Mouse (Mus musculus): ENCODE data around the gene Flvcr2.

The Flvcr2 gene

DNA sequence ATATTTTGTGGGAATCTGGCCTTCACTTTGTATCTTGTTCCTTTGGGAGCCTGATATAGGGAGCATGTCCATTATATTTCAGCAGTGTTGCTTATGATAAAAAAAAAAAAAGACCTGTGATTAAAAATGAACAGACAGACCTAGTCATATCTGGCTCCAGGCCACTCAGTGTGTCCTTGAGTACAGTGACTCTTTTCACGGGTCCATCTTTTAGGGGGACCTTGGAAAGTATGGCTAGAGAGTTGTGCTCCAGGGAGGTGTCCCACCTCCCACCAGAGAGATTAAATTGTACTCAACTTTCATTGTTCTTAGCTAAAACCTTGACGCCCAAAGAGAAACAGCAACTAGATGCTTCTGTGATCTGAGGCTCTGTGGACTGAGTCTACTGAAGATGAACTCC lies 47.8 kb downstream of the Flvcr2 start:
- peak; percentile 0 for DNase-seq (ENCODE audit: low read depth)

DNA sequence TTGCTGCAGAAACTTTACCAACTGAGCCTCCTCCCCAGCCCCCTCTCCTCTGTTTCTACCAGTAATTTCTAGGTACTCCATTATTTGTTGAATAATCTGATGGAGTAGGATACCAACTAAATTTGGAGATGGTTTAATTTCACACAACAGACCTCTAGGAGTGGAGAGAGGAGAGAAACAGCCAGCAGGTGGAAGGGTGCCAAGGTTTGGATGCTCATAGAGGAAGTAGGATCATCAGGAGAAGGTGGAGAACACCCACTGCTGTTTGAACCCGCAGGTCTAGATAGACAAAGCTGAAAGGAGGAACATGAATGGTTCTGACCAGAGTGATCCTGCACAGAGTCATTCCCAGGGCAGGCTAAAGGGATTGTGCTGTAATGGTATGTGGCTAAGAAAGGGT lies 49.2 kb downstream of the Flvcr2 start:
- no peak for DNase-seq (ENCODE audit: low read depth)

DNA sequence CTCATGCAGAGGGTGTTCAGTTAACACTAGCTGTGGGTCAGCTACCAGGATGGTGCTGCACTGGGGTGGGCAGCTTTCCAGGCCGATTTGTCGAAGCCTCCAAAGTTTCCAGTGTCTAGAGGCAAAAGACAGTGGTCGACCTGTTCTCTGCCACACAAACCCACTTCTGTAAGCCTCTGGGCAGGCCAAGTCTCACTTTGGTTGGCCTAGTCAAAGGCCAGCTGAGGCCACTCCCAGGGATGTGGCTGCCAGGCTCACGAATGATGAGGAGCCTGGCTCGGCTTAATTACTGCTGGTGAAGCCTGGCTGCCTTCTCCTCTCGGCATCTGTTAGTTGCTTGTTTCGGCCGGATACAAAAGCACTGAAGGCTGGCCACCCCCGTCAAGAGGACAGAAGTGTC lies 53.7 kb downstream of the Flvcr2 start:
- no peak for DNase-seq (ENCODE audit: low read depth)

DNA sequence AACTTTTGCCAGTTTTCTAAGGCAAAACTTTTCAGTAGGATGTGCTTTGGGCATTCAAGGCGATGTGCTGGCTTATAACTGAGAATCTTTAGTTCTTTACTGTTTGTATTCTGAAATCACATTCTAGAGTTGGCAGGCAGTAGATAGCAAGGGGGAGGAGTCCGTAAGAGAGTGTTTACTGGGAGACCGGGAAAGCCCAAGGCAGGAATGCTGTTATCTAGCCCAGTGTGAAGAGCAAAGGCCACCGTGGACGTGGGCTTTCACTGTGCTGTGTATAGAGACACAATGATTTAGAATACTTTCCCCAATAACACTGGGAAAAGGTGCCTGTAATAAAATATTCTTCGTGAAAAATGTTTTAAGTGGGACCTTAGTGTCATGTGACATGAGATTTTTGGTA lies 63.4 kb downstream of the Flvcr2 start:
- DNase-seq (ENCODE audit: low read depth): no peak

DNA sequence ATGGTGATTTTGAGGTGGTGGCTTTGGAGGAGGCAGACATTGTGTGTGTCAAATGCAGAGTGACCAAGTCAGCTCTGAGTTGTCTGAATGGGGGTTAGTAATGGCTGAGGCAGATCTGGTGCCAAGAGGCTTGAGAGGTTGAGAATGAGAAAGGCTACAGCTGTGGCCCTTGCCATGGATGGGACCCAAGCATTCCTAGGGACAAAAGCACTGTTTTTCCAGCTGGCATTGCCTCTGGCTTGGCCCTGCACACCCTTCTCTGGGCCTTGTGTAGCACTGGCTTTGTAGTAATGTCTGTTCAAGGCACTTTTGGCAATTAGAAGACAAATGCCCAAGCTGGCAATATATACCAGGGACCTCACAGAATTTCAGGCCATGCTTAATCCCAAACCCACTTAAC lies 64.6 kb downstream of the Flvcr2 start:
- no peak for DNase-seq (ENCODE audit: low read depth)

DNA sequence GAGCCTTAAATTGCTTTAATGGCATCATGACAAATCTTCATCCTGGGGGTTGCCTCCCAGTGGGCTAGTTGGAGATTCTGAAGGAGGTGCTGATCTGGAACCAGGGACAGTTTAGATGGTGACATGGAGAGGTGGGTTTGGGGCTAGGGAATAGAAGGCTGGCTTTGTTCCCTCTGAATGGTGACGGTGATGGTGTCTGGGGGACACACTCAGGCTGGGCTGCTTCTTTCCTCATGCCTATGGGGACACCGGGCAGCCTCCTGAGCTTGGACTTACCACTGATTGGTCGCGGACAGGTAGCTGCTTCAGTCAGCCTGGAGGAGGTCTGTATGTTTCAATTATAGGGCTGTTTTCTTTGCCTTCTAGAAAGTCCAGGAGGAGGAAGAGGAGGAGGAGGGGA lies 65.3 kb downstream of the Flvcr2 start:
- DNase-seq (ENCODE audit: low read depth): no peak

DNA sequence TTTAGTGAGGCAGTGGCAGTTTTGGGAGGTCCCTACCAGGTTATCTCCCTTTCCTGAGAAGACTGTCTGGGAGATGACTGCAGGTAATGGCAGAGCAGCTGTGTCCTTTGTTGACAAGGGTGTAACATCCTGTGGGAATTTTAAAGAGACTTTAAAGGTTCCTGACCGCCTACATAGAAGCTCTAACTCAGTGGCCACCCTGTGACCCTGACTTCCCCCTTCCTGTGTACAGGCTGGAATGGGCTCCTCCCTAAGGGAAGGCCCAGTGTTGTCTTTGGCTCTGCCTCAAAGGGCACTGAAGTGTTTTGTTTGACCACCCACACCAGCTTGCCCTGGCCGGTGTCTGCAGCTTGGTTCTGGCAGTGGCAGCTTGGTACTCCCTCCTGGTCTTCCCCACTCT lies 67.3 kb downstream of the Flvcr2 start:
- no peak for DNase-seq (ENCODE audit: low read depth)

DNA sequence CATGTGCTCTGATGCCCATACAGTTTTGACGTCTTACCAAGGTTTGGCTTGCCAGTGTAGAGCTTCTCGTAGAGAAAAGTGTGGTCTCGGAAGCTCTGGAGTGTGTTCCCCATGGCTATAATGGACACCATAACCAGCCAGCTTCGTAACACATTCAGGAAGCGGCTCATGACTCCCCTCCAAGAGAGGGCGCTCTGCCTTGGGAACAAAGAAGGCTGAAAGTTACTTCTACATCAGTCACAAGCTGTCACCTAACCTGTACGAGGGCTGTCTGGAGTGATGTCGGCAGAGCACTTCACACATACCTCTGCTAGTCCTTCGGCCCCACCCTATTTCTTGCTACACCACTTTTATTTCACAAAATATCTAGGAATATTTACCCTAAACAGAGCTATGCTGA lies 75.7 kb downstream of the Flvcr2 start:
- no peak for DNase-seq (ENCODE audit: low read depth)

DNA sequence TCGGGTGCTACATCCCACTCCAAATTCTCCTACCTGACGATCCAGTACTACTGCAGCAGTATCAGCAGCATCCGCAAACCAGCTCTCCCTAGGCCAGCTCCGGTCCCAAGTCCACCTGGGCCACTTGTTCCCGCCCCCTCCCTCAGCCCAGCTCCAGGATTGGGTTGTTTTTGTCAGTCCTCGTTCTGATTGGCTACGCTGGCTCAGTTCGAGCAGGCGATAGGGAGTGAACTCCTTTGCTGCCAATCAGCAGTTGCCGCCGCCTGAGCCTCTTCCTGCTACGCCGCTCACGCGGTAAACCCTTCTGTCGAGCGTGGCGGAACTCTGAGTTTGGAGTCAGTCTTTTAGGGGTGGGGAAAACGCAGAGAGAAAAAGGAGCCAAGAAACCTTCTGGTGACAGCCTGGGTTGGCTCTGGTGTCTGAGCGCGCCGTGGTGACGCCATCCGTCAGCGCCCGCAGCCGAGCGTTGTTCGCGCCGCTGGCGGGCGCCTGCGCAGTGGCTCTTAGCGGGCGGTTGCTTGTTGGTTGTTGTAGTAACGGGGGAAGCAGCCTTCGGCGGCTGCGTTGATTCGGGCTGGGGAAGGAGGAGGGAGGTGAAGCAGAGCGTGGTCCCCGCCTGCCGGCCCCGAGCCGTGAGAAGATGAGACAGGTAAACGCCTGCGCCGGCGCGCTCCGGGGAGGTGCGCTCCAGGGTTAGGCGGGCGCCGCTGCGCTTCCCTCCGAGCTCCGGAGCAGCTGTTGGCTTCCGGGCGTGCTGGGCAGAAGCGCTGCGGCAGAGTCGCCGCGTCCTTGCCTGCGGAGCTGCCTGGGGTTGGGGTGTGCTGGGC lies 78.3 kb downstream of the Flvcr2 start, which contains the start of the genes Erg28 and Ttll5:
Gene Erg28, minus strand, starts transcription at position 113 of the 827 bp plus-strand sequence.
Gene Ttll5, plus strand, starts transcription at position 222 of the 827 bp plus-strand sequence.
- peak; percentile 98 for DNase-seq (ENCODE audit: low read depth)

DNA sequence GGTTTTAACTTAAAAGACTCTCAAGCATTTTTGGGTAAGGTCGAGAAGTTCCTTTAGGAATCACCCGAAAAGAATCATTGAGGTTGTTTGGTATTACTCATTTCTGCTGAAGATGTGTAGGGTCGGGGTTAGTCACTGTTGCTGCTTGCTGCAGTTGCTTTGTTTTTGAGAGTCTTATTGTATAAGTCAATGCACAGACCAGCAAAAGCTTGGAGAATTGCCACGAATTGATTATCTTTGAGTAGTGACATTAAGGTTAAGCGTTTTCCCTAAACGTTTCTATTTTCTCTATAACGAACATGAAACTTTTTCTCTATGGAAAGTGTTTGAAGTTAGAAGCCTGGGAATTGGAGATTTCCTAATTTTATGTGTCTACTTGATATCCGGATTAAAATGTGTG lies 79.0 kb downstream of the Flvcr2 start:
- no peak for DNase-seq (ENCODE audit: low read depth)

DNA sequence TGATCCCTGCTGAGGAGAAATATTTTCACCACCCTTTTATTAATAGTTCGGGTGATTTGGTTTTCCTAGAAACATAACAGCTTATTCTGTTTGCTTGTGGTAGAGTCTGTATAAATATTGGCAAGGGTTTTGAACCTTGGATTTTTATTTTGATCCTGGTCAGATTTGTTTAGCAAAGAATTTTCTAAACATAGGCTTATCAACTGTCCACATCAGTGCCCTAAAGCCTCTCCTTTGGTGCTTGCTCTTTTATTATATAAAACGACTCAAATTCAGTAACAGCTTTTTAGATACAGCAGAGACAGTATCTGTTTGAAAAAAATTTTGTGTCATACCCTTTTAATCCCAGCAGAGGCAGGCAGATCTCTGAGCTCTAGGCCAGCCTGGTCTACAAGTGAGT lies 79.5 kb downstream of the Flvcr2 start:
- peak; percentile 13 for DNase-seq (ENCODE audit: low read depth)

DNA sequence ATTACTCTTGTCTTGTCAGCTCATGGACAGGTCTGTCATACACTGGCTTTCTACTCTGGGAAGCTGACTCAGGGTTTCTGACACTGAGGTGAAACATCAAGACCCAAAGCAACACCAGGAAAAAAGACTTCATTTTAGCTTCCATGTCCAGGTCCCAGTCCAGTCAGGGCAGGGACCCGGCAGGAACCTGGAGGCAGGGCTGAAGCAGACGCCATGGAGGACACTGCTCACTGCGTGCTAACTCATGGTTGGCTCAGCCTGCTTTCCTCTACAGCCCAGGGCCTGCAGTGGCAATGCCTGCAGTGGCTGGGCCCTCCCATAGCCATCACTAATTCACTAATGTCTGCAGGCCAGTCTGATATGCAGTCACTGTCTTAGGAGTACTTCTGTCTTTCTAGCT lies 82.5 kb downstream of the Flvcr2 start:
- peak; percentile 0 for DNase-seq (ENCODE audit: low read depth)

DNA sequence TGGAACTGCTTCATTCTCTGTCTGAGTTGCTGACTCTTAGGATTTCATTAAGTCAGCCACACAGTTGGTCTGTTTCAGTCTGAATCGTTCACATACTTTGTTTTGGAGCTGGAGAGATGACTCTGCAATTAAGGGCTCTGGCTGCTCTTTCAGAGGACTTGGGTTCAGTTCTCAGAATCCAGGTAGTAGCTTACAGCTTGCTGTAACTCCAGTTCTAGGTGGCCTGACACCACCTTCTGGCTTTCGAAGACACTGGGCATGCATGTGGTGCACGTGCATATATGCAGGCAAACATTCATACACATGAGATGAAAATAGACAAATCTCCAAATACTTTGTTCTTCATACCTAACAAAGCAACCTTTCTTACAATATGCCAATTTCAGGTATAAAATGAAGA lies 83.5 kb downstream of the Flvcr2 start:
- DNase-seq (ENCODE audit: low read depth): no peak

DNA sequence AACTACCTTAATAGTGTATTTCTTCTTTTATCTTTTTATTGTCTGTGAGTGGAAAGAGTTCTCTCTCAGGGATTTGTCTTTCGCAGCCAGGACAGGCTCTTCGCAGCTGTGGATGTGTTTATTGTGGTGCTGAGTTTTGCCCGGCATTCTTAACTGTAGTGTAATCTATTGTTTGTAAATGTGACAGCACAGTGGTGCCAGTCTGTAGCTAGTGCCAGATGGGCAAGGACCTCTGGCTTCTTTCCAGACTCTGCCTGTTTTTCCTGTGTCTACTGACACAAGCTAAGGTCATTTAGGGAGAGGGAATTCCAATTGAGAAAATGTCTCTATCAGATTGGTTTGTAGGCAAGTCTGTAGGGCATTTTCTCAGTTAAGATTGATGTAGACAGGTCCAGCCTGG lies 84.4 kb downstream of the Flvcr2 start:
- DNase-seq (ENCODE audit: low read depth): no peak

DNA sequence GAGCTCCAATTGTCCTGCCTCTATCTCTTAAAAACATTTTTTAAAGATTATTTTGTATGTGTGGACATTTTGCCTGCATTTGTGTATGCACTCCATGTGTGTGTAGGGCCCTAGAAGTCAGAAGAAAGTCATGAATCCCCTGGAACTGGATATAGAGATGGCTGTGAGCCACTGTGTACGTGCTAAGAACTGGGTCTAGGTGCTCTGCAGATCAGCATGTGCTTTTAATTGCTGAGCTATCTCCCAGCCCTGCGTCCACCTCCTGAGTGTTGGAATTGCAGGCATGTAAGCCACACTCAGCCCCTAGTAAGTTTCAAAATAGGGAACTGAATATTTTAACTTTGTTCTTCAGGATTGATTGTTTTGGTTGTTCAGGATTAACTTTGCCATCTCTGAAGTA lies 88.2 kb downstream of the Flvcr2 start:
- DNase-seq (ENCODE audit: low read depth): no peak

DNA sequence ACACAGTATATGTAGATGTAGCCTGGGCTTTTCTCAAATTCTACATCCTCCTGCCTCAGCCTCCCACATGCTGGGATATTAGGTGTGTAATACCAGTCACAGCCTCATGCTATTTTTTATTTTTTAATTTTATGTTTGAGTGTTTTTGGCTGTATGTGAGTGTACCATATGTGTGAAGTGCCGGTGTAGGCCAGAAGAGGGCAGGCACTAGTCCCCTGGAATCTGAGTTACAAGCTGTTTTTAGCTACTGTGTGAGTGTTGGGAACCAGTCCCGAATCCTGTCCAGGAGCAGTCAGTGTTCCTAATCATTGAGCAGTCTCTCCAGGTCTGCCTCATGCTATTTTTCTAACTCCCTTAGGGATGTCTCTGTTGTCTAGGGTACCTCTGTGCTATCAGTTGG lies 91.4 kb downstream of the Flvcr2 start:
- peak; percentile 4 for DNase-seq (ENCODE audit: low read depth)

DNA sequence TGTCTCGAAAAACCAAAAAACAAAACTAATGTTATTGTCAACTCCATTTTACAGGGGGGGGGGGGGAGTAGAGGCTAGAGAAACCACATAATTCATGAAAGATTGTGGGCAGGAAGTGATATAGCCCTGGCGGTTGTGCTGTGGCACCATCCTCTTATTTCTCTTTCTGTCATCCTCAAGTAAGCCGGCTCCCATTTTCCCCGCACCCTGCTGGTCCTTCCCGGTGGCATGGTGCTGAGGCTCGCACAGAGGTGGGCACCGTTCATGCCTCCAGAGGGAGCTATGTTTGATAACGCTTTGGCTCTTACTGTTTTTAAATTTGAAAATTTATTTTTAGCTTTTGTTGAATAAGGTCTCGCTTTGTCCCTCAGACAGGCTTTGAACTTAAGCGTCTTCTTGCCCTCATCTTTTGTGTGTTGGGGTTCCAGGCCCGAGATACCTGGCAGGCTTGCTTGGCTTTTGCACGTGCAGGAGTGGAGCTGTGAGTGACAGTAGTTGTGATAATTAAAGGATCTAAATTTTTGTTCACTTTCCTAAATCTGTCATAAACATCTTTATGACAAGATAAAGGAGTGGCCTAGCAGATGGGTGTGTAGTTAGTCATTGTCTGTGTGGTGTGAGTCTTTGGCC lies 93.1 kb downstream of the Flvcr2 start:
- DNase-seq (ENCODE audit: low read depth): peak; percentile 52

DNA sequence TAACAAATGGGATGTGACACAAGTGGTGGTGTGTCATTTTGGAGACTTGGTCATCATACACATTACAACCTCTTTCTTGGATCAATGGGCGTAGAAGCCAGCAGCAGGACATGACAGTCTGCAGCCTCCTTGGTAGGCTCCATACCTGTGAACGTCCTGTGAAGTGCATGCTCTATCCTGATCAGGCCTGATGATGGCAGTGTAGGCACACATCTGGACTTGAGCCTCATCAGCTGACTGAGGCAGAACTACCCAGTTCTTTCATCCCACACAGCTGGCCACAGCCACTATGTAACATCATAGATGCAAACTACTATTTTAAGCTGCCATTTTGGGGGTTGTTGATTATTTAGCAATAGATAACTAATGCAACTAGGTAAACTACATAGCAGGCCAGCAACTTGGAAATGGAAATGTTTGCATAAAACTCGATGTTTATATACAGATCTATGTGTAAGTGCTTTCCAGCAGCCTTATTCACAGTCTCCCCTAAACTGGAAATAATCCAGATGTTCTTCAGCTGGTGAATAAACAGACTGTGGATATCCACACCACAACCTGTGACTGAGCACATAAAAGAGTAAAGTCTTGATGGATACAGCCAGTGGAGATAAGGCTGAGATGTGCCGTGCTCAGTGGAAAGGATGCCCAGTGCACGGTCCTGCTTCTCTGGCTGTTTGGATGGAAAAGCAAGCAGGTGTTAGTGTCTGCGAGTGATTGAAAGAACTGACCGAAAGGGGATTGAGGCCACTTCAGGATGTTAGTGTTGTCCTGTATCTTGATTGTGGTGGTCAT lies 102.0 kb downstream of the Flvcr2 start:
- DNase-seq (ENCODE audit: low read depth): no peak

DNA sequence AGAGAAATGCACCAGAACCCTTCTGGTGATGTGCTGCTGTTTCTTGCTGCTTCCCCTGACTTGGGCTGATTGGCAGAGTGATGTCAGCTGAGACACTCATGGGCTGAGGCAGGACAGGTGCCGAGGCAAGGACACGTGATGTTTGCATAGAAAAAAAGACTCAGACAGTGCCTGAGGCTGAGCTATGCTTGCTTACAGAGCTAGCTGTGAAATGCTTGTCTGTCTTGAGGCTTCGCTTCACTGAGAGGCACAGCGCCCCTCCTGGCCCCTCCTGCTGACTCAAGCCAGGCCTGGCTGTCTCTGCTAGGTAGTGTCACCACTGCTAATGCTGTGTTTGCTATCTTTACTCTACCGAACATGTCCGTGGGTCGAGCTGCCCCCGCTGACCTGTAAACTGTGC lies 104.3 kb downstream of the Flvcr2 start:
- DNase-seq (ENCODE audit: low read depth): no peak

DNA sequence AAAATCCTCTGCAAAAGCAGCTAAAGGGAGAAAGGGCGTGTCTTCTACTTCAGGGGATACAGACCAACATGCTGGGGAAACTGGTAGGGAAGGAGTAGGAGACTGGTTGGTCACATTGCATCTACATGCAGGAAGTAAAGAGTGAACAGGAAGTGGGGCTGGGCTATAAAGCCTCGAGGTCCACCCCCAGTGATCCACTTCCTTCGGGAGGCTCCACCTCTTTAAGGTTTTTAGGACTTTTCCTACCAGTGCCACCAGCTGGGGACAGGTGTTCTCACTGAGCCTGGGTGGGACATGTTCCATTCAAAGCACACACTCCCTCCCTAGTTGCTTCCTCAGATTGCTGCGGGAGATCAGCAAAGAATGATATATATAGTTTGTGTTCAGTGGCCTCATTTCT lies 107.5 kb downstream of the Flvcr2 start:
- no peak for DNase-seq (ENCODE audit: low read depth)

DNA sequence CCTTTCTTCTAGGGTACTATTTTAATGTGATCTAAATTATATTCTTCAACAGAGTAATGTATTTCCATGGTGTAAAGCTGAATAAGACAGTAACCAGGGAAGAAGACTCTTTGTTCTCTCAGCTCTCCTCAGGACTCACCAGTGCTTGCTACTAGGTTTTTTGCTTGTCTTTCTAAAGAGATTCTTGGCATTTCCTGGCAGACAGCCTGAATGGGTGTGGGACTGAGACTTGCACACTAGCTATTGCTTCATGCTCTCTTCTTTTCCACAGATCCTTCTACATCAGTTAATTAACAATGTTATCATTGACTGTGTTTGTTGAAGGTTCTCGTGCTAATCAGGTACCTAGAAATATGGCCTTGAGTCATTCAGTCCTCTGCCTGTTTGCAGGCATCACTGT lies 107.9 kb downstream of the Flvcr2 start:
- no peak for DNase-seq (ENCODE audit: low read depth)

DNA sequence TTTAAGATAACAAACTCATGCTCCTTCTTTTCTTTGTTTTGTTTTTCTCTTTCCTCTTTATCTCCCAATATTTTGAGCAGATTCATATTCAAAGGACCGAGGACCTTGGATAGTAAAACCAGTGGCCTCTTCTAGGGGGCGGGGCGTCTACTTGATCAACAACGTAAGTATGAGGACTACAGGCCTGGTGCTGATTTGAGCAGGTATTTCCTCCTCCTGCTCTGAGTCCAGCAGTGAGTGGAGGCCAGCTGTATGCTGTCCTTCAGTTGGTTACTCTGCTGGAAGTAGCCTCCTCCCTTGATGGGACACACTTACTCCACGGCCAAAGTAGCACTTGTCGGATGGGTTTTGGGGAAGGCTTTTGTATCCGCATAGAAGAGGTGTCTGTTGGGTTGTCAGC lies 111.0 kb downstream of the Flvcr2 start:
- DNase-seq (ENCODE audit: low read depth): no peak

DNA sequence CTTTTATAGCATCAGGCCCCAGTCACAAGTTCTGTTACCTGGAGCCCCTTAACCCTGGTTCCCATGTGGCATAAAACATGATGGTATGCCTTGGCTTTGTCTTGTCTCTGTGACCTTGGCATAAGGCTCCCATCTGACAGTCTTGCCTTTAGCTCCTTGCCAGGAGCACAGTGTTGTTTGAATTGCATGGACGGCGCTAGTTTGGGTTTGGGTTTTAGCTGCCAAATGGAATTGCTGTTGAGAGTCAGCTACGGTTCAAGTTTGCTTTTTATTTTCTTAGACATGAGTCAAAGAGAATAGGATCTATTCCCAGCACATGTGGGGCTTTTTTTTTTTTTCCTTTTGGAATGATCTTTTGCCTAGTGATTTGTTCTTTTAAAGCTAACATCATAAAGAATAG lies 112.8 kb downstream of the Flvcr2 start:
- no peak for DNase-seq (ENCODE audit: low read depth)
